Mouse (Mus musculus) lung, postnatal 0 days (tissue): ENCODE measurements at regions not wholly inside any gene's neighbourhood (a gene's known extent, or its start where the extent isn't known, plus 50 kb on each side); places are given as distances from the start of the nearest gene placed in this dataset.

ENCODE experiments used
- ATAC-seq: fragments of 200-750 bp; cut with Nextera tagmentation; 2 replicates; pipeline ENCODE4 v1.8.0; 2017; ENCODE audit warnings: moderate library complexity
- DNase-seq: peaks from one replicate; pipeline ENCODE4 v3.0.0-alpha.2; 2016; ENCODE audit warnings: low spot score
- H3K27ac ChIP-seq: fragments of 300-500 bp; sonication (generic); 2 replicates; pipeline ENCODE4 v1.5.1; 2014; ENCODE audit warnings: antibody characterized with exemption, mild to moderate bottlenecking, low read length, mixed read lengths
- H3K27me3 ChIP-seq: fragments of 300-500 bp; sonication (generic); replicated peaks from 2 replicates; pipeline ENCODE4 v1.6.1; 2014; ENCODE audit warnings: low read length, mixed read lengths; ENCODE audit not compliant: insufficient read depth
- H3K36me3 ChIP-seq: fragments of 300-500 bp; sonication (generic); 2 replicates; pipeline ENCODE4 v1.6.1; 2014; ENCODE audit warnings: low read length, mixed read lengths; ENCODE audit not compliant: insufficient read depth
- H3K4me1 ChIP-seq: fragments of 300-500 bp; sonication (generic); 2 replicates; pipeline ENCODE4 v1.6.1; 2014; ENCODE audit warnings: antibody characterized with exemption, low read depth, low read length, mixed read lengths; ENCODE audit not compliant: insufficient read depth
- H3K4me2 ChIP-seq: fragments of 300-500 bp; sonication (generic); replicated peaks from 2 replicates; pipeline ENCODE4 v1.6.1; 2014; ENCODE audit warnings: low read depth, mild to moderate bottlenecking, low read length, moderate library complexity, mixed read lengths
- H3K4me3 ChIP-seq: fragments of 300-500 bp; sonication (generic); 2 replicates; pipeline ENCODE4 v1.5.1; 2014; ENCODE audit warnings: low read depth, low read length
- H3K9ac ChIP-seq: fragments of 300-500 bp; sonication (generic); replicated peaks from 2 replicates; pipeline ENCODE4 v1.6.1; 2014; ENCODE audit warnings: low read depth, mild to moderate bottlenecking
- H3K9me3 ChIP-seq: fragments of 300-500 bp; sonication (generic); 2 replicates; pipeline ENCODE4 v1.6.1; 2016; ENCODE audit warnings: low read length, mixed read lengths
- CTCF ChIP-seq: IDR thresholded peaks from 2 replicates; pipeline ENCODE4 v1.5.1; 2016; ENCODE audit warnings: antibody characterized with exemption, mild to moderate bottlenecking
- EP300 ChIP-seq: IDR thresholded peaks from 2 replicates; pipeline ENCODE4 v1.6.1; 2016; ENCODE audit warnings: antibody characterized with exemption, mild to moderate bottlenecking, control low read depth
- WGBS: fragments of 180-500 bp; shearing (Covaris S2); extraction: QIAGEN DNeasy Blood & Tissue Kit; methylation state at CpG from one replicate; pipeline ENCODE4 v1.1.7; 2014; 5-methylcytosine and 5-hydroxymethylcytosine counted together

GRCm38 (mm10) chr12:47252306-47252705, 433.6 kb upstream of the Nova1 start:
- Histone ChIP-seq H3K27ac (no peak overlapping the region), H3K4me3 (no peak overlapping the region), H3K27me3 (no peaks in the 10 kb centered on the region), H3K9me3 (no peaks in the 10 kb centered on the region), H3K4me2 (no peak overlapping the region), H3K4me1 (no peaks in the 10 kb centered on the region), H3K9ac (no peak overlapping the region), H3K36me3 (no peaks in the 10 kb centered on the region)
- ATAC-seq (no peak), DNase-seq (no peak)
- TF ChIP-seq EP300: no peak
- no peak for TF ChIP-seq CTCF

DNA sequence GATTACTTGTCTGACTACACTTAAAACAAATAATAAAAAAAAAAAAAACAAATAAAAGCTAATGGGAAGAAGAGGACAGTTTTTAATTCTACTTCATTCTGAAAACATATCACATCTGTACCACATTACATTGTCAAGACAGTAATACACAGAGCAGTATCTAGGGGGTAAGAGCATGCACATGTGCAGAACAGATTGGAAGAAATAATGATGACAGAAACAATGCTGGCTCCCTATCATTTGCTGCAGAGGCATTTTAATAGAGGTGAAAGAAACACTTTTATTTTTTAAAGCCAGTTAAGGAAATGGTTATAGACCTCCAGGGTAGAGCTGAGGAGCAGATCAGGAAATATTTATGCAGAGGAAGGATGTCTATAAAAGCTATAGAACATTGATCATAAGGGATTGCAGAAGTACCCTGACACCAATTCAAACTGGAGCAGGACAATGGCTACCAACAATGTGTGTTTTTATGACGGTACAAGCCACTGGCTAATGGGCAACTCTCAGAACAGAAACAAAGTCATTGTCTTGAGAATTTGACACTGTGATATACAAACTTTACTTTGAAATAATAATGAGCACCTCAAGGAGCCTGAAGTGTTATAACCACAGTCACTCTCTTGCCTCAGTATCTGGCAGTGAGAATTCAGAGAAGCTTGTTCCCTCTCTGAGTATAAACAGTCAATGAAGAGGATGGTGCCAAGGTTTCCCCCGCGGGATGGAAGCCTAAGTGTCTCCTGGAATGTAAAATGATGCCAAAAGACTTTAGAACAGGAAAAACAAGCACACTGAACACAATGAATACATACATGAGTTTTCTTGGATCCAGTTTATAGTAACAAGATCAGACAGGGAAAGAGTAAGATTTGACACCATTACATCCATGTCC, 425.1 kb upstream of the Nova1 start:
- Histone ChIP-seq H3K27me3 (no peaks in the 10 kb centered on the region), H3K9me3 (no peaks in the 10 kb centered on the region), H3K4me1 (no peaks in the 10 kb centered on the region), H3K27ac (no peak overlapping the region), H3K4me3 (no peak overlapping the region), H3K36me3 (no peaks in the 10 kb centered on the region), H3K4me2 (no peak overlapping the region), H3K9ac (no peak overlapping the region)
- DNase-seq (no peak), ATAC-seq (no peak)
- 49% methylated on average over 3 of the region's 3 CpGs for WGBS
- no peak for TF ChIP-seq CTCF
- TF ChIP-seq EP300: no peak

- Histone ChIP-seq H3K4me2 (no peak overlapping the region), H3K4me1 (no peaks in the 10 kb centered on the region), H3K9ac (no peak overlapping the region), H3K27ac (no peak overlapping the region), H3K27me3 (no peaks in the 10 kb centered on the region), H3K9me3 (no peaks in the 10 kb centered on the region), H3K36me3 (no peaks in the 10 kb centered on the region), H3K4me3 (no peak overlapping the region)
- 36% methylated on average over 4 of the region's 4 CpGs for WGBS
- DNase-seq (no peak), ATAC-seq (no peak)
- no peak for TF ChIP-seq CTCF
- TF ChIP-seq EP300: no peak
These were observed 401.3 kb upstream of the Nova1 start for GRCm38 (mm10) chr12:47220016-47220415.

- TF ChIP-seq CTCF (0 out of 2 replicates have a peak, but pooled peaks have one; percentile 11), EP300 (no peak)
- no peak for ATAC-seq
- no peak for DNase-seq
- no peaks in the 10 kb centered on the region for H3K27me3 ChIP-seq
- no peak overlapping the region for H3K27ac ChIP-seq
- H3K4me1 ChIP-seq: no peaks in the 10 kb centered on the region
- WGBS: 25% methylated on average over 2 of the region's 2 CpGs
- no peaks in the 10 kb centered on the region for H3K9me3 ChIP-seq
- no peaks in the 10 kb centered on the region for H3K36me3 ChIP-seq
- H3K4me3 ChIP-seq: no peak overlapping the region
- no peak overlapping the region for H3K4me2 ChIP-seq
- no peak overlapping the region for H3K9ac ChIP-seq
These were observed 400.6 kb upstream of the Nova1 start for GRCm38 (mm10) chr12:47219340-47219739.

GRCm38 (mm10) chr12:47211417-47212104, 392.8 kb upstream of the Nova1 start:
- 80% methylated on average over 4 of the region's 4 CpGs for WGBS
- Histone ChIP-seq H3K9me3 (no peaks in the 10 kb centered on the region), H3K27me3 (no peaks in the 10 kb centered on the region), H3K4me1 (no peaks in the 10 kb centered on the region), H3K36me3 (no peaks in the 10 kb centered on the region), H3K9ac (no peak overlapping the region), H3K4me2 (no peak overlapping the region), H3K27ac (no peak overlapping the region), H3K4me3 (no peak overlapping the region)
- no peak for TF ChIP-seq EP300
- TF ChIP-seq CTCF: no peak
- ATAC-seq (no peak), DNase-seq (no peak)

DNA sequence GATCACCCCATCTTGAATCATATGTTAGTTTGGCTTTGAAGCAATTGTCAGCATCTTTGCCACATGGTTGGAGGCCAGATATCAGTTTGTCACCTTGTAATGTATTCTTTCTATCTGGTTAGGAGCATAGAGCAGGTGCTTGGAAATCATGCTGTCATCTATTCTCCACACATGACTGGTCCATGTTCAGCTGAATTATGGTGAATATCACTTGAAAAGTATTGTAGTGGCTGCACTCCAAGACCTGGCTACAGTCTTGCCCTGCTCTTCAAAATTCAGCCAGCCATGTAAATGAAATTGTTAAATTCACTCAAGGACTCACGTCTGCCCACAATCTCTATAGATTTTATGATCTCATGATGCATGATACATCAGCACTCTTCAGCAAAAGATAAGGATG, 384.2 kb upstream of the Nova1 start:
- no peaks in the 10 kb centered on the region for H3K4me1 ChIP-seq
- no peak overlapping the region for H3K4me2 ChIP-seq
- no peak for ATAC-seq
- WGBS: 60% methylated on average over 1 of the region's 1 CpGs
- DNase-seq: no peak
- no peaks in the 10 kb centered on the region for H3K36me3 ChIP-seq
- H3K9me3 ChIP-seq: no peaks in the 10 kb centered on the region
- H3K4me3 ChIP-seq: no peak overlapping the region
- H3K9ac ChIP-seq: no peak overlapping the region
- no peak for TF ChIP-seq EP300
- no peak for TF ChIP-seq CTCF
- H3K27me3 ChIP-seq: no peaks in the 10 kb centered on the region
- H3K27ac ChIP-seq: no peak overlapping the region
